Mouse (Mus musculus): ENCODE results near the gene Gjd2.

- TF ChIP-seq FLI1 (IDR thresholded peaks at IDR 0.05; ENCODE audit: low read length) = no peak
- no peak for TF ChIP-seq GATA1 (IDR thresholded peaks at IDR 0.05; ENCODE audit: borderline replicate concordance, low read length)
Observed at GRCm38 (mm10) chr2:114023383-114023782, 10.0 kb upstream of the Gjd2 start.

Measured in megakaryocyte, embryonic 14.5 days (primary cell).